Mouse (Mus musculus) CH12.LX (cell line): ENCODE results near the gene Sirt4. TPM values are rescaled to one million over a fixed set of nuclear protein-coding genes. Genes with fewer than 3 reads are reported as not detected.

Experiments
- DNase-seq: peaks from one replicate; pipeline ENCODE4 v3.0.0-alpha.2; 2013; ENCODE audit errors: extremely low read depth
- H3K27ac ChIP-seq: 2 replicates; pipeline ENCODE4 v1.5.1; 2012; ENCODE audit warnings: low read depth, mild to moderate bottlenecking, control low read depth, moderate library complexity; ENCODE audit not compliant: insufficient read depth
- H3K27me3 ChIP-seq: replicated peaks from 2 replicates; pipeline ENCODE3; 2012; ENCODE audit warnings: inconsistent platforms
- H3K36me3 ChIP-seq, 2 experiments: replicated peaks in 1 of 2; 2 replicates each; pipeline versions ENCODE3 to v1.6.1; 2012; ENCODE audit warnings: inconsistent platforms in 1 of 2, low read length in 1 of 2, mild to moderate bottlenecking in 1 of 2, mixed read lengths in 1 of 2, moderate library complexity in 1 of 2; ENCODE audit not compliant: control insufficient read depth in 1 of 2, insufficient read depth in 1 of 2
- H3K4me1 ChIP-seq, 2 experiments: 2 replicates each; pipeline ENCODE4 v1.6.1; 2012; ENCODE audit warnings: inconsistent platforms in 1 of 2, moderate library complexity in 1 of 2; ENCODE audit not compliant: insufficient read depth in 2 of 2, control insufficient read depth in 1 of 2
- H3K4me2 ChIP-seq: 2 replicates; pipeline ENCODE4 v1.6.1; 2012; ENCODE audit warnings: low read depth, mild to moderate bottlenecking, control low read depth; ENCODE audit not compliant: poor library complexity, insufficient read depth, severe bottlenecking
- H3K4me3 ChIP-seq, 3 experiments: fragments of 150-350 bp in 1 of 3; sonication (generic) in 1 of 3; replicated peaks in 1 of 3; 2 replicates each; pipeline versions ENCODE3 to v1.5.1; 2011 to 2012; ENCODE audit warnings: low read depth in 2 of 3, low read length in 2 of 3, mild to moderate bottlenecking in 2 of 3, moderate library complexity in 2 of 3, control low read depth in 1 of 3, improper control_type of control experiment in 1 of 3, inconsistent platforms in 1 of 3, mixed read lengths in 1 of 3; ENCODE audit not compliant: poor library complexity in 1 of 3
- H3K79me2 ChIP-seq: replicated peaks from 2 replicates; pipeline ENCODE4 v1.6.1; 2012; ENCODE audit warnings: mild to moderate bottlenecking, moderate library complexity; ENCODE audit not compliant: control insufficient read depth, poor library complexity, insufficient read depth, severe bottlenecking; ENCODE audit errors: extremely low read depth
- H3K9ac ChIP-seq: 2 replicates; pipeline ENCODE4 v1.6.1; 2012; ENCODE audit warnings: low read depth, mild to moderate bottlenecking, control low read depth, moderate library complexity; ENCODE audit not compliant: insufficient read depth
- H3K9me3 ChIP-seq: replicated peaks from 2 replicates; pipeline ENCODE3; 2012; ENCODE audit warnings: low read length, inconsistent platforms, mixed read lengths
- BHLHE40 ChIP-seq: IDR thresholded peaks from 2 replicates; pipeline ENCODE4 v1.6.1; 2011; ENCODE audit warnings: mild to moderate bottlenecking, low read depth, low read length, improper control_type of control experiment
- CHD1 ChIP-seq: IDR thresholded peaks from 2 replicates; pipeline ENCODE4 v1.6.1; 2012; ENCODE audit warnings: low read depth, low read length, improper control_type of control experiment, inconsistent platforms
- CHD2 ChIP-seq: IDR thresholded peaks from 2 replicates; pipeline ENCODE4 v1.6.1; 2011; ENCODE audit warnings: low read length, improper control_type of control experiment
- CTCF ChIP-seq, 2 experiments: IDR thresholded peaks in 1 of 2; conservative IDR thresholded peaks in 1 of 2; 2 replicates each; pipeline ENCODE4 v1.5.1; 2011 to 2012; ENCODE audit warnings: low read depth in 2 of 2, low read length in 2 of 2, improper control_type of control experiment in 1 of 2, inconsistent platforms in 1 of 2, mild to moderate bottlenecking in 1 of 2, moderate library complexity in 1 of 2
- EP300 ChIP-seq: IDR thresholded peaks from 2 replicates; pipeline ENCODE4 v1.6.1; 2011; ENCODE audit warnings: low read length, improper control_type of control experiment
- HCFC1 ChIP-seq: IDR thresholded peaks from 2 replicates; pipeline ENCODE4 v1.6.1; 2012; ENCODE audit warnings: low read depth, mild to moderate bottlenecking, inconsistent platforms, low read length, improper control_type of control experiment
- KAT2A ChIP-seq: IDR thresholded peaks from 2 replicates; pipeline ENCODE4 v1.6.1; 2012; ENCODE audit warnings: low read length, improper control_type of control experiment, inconsistent platforms; ENCODE audit not compliant: insufficient replicate concordance
- MAZ ChIP-seq: IDR thresholded peaks from 2 replicates; pipeline ENCODE4 v1.6.1; 2012; ENCODE audit warnings: low read depth, mild to moderate bottlenecking, inconsistent platforms, low read length, improper control_type of control experiment, moderate library complexity
- MYC ChIP-seq: IDR thresholded peaks from 2 replicates; pipeline ENCODE4 v1.6.1; 2011; ENCODE audit warnings: low read depth, mild to moderate bottlenecking, improper control_type of control experiment, low read length
- NELFE ChIP-seq: IDR thresholded peaks from 2 replicates; pipeline ENCODE4 v1.6.1; 2011; ENCODE audit warnings: low read depth, low read length, improper control_type of control experiment
- NRF1 ChIP-seq: IDR thresholded peaks from 2 replicates; pipeline ENCODE4 v1.6.1; 2014; ENCODE audit warnings: low read depth, mild to moderate bottlenecking, inconsistent platforms, low read length, improper control_type of control experiment, moderate library complexity
- POLR2A ChIP-seq: IDR thresholded peaks from 2 replicates; pipeline ENCODE4 v1.6.1; 2011; ENCODE audit warnings: low read depth, mild to moderate bottlenecking, improper control_type of control experiment, low read length
- POLR2AphosphoS2 ChIP-seq: IDR thresholded peaks from 2 replicates; pipeline ENCODE4 v1.6.1; 2011; ENCODE audit warnings: low read depth, low read length, improper control_type of control experiment
- RAD21 ChIP-seq: IDR thresholded peaks from 2 replicates; pipeline ENCODE4 v1.6.1; 2011; ENCODE audit warnings: low read depth, mild to moderate bottlenecking, low read length, improper control_type of control experiment, moderate library complexity
- SIN3A ChIP-seq: IDR thresholded peaks from 2 replicates; pipeline ENCODE4 v1.6.1; 2012; ENCODE audit warnings: low read length, improper control_type of control experiment, inconsistent platforms
- SMC3 ChIP-seq: IDR thresholded peaks from 2 replicates; pipeline ENCODE4 v1.6.1; 2011; ENCODE audit warnings: low read depth, low read length, improper control_type of control experiment
- TBP ChIP-seq: conservative IDR thresholded peaks from 2 replicates; pipeline ENCODE4 v1.6.1; 2011; ENCODE audit warnings: low read depth, low read length, improper control_type of control experiment
- UBTF ChIP-seq: IDR thresholded peaks from 2 replicates; pipeline ENCODE4 v1.6.1; 2012; ENCODE audit warnings: low read depth, mild to moderate bottlenecking, inconsistent platforms, low read length, improper control_type of control experiment, moderate library complexity
- ZC3H11A ChIP-seq: IDR thresholded peaks from 2 replicates; pipeline ENCODE4 v1.6.1; 2012; ENCODE audit warnings: low read depth, mild to moderate bottlenecking, inconsistent platforms, low read length, improper control_type of control experiment
- ZKSCAN1 ChIP-seq: IDR thresholded peaks from 2 replicates; pipeline ENCODE4 v1.6.1; 2012; ENCODE audit warnings: low read depth, inconsistent platforms, low read length, improper control_type of control experiment, borderline replicate concordance
- ZMIZ1 ChIP-seq: IDR thresholded peaks from 2 replicates; pipeline ENCODE4 v1.6.1; 2012; ENCODE audit warnings: low read depth, mild to moderate bottlenecking, inconsistent platforms, low read length, improper control_type of control experiment
- ZNF384 ChIP-seq: IDR thresholded peaks from 2 replicates; pipeline ENCODE4 v1.6.1; 2012; ENCODE audit warnings: low read depth, low read length, improper control_type of control experiment, inconsistent platforms
- dilution Hi-C: fragments of 300-500 bp; cut with MboI; formaldehyde crosslinking; loops from 2 replicates; pipeline ENCODE4 v1.14.3; 2020; ENCODE audit warnings: low sequenced_read_pairs; ENCODE audit not compliant: extremely low pct_unique_long_range_greater_than_20kb, extremely low pct_ligation_motif_present
- in situ Hi-C: fragments of 300-500 bp; cut with MboI; formaldehyde crosslinking; loops from 3 replicates; pipeline ENCODE4 v1.14.3; 2019; ENCODE audit warnings: low sequenced_read_pairs, low pct_ligation_motif_present, low pct_unique_long_range_greater_than_20kb, mixed read lengths
- polyA plus RNA-seq: library from polyadenylated mRNA; unstranded; fragments of >175 nt; gene quantifications from 2 replicates; pipeline ENCODE4 v1.2.1, GENCODE M21; 2012; ENCODE audit warnings: low read depth; ENCODE audit not compliant: insufficient read length
- total RNA-seq, 2 experiments: library from RNA; depleted of rRNA; stranded (reverse); fragments of 300-350 nt in 1 of 2; fragments of >200 nt in 1 of 2; gene quantifications; 2 replicates each; pipeline ENCODE4 v1.2.3; 2012 to 2014

The Sirt4 gene
- total and polyA plus RNA-seq, 3 experiments: 10.0 to 18.0 (median 13.3) TPM

DNA sequence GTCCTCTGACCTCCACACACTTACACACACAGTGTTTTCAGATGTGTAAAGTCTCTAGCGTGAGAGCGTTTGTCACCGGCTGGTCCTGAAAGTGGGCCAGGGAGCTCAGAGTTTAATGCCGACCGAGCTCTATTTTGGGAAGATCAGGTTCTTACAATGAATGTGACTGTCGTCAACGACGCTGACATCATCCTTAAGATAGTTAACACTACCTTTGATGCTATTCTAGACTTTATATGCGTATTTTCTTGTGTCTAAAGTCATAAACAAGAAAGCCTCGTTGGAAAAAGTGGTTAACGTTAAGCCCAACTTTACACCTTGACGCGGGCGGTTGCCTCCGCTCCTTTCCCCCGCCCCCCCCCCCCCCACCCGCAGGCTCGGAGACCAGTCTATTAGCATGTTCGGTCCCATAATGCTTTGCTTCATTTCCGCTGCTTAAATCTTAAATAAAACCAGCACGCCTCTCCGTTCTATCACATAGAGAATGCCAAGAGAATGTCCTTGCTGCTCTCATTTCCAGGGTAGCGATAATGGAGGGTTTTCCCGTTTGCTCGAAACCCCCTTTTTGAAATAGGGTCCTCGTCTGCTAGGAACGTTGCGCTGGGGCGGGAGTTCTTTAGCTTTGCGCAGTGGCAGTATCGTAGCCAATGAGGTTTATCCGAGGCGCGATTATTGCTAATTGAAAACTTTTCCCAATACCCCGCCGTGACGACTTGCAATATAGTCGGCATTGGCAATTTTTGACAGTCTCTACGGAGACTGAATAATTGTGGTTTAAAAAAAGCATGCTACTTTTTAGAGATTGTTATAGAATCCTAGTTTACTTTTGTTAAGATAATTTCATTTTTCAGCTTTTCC, 4.5 kb upstream of the Sirt4 start (continued):
- TF ChIP-seq ZC3H11A: no peak; the same call in 1 of the 2 replicates
- TF ChIP-seq POLR2A: peak; percentile 95
- peak; percentile 99; the same call in 1 of the 2 replicates for TF ChIP-seq POLR2AphosphoS2
- TF ChIP-seq ZMIZ1: peak; percentile 100
- no peak for TF ChIP-seq MYC
- TF ChIP-seq CHD2: peak; percentile 58; the same call in 1 of the 2 replicates
- TF ChIP-seq BHLHE40: peak; percentile 56; the same call in 1 of the 2 replicates
- TF ChIP-seq NRF1: peak; percentile 49; the same call in 1 of the 2 replicates

DNA sequence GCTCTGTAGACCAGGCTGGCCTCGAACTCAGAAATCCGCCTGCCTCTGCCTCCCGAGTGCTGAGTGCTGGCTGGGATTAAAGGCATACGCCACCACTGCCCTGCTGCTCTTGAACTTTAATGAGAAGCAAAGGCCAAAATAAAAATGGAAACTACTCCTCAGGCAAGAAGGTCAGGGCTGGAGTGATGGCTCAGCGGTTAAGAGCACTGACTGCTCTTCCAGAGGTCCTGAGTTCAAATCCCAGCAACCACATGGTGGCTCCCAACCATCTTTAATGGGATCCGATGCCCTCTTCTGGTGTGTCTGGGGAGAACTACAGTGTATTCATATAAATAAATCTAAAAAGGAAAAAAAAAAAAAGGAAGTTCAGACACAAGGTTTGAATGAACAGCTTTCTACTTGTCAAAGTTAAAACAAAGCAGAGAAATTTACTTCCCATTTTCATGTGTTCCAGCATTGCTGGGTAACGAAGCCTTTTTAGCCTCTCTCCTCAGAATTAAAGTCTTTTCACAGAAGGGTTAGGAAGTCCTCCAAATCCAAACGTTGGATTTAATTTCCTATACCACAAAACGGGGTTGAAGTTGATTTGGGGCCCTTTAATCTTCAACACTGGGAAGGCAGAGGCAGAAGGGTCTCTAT, 3.5 kb upstream of the Sirt4 start:
- H3K4me1 ChIP-seq: peaks cover 2 to 38% of the 10 kb centered on the region in 2 experiments; a peak in 3 of 4 replicates
- peak in 1 of 2 experiments; percentile 22; a peak in 1 of 4 replicates for TF ChIP-seq CTCF (conservative IDR thresholded peaks at IDR 0.05 in 1 of 2, IDR thresholded peaks at IDR 0.05 in 1 of 2; ENCODE audit: low read depth in 2 of 2, low read length in 2 of 2)
- no peak for TF ChIP-seq KAT2A
- TF ChIP-seq UBTF: no peak
- TF ChIP-seq SIN3A: 0 out of 2 replicates have a peak, but pooled peaks have one; percentile 12
- TF ChIP-seq CHD1: no peak
- no peak for TF ChIP-seq ZMIZ1
- peak; percentile 66; the same call in 1 of the 2 replicates for TF ChIP-seq ZNF384
- H3K4me3 ChIP-seq: no peak overlapping the region
- no peaks in the 10 kb centered on the region for H3K27me3 ChIP-seq
- H3K9ac ChIP-seq: peak overlapping the region; percentile 49; the same call in 1 of the 2 replicates
- no peaks in the 10 kb centered on the region for H3K36me3 ChIP-seq
- no peaks in the 10 kb centered on the region for H3K79me2 ChIP-seq
- in situ Hi-C loops: no loop called here
- dilution Hi-C loops: no loop called here
- H3K27ac ChIP-seq: no peak overlapping the region
- no peaks in the 10 kb centered on the region for H3K9me3 ChIP-seq
- peak overlapping the region; percentile 90; the same call in 1 of the 2 replicates for H3K4me2 ChIP-seq
- DNase-seq: no peak

DNA sequence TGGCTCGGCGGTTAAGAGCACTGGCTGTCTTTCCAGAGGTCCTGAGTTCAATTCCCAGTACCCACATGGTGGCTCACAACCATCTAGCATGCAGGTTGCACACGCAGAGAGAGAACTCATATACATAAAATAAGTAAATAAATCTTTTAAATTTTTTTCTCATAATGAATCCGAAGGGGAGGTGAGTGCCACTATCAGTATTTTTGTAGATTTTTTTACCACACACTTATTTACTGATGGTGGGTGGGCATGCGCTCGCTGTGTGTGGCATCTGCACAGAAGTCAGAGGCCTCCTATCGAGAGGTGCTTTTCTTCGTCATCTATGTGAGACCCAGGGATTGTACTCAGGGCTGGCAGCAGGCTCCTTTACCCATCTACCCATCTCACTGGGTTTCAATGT, 2.8 kb upstream of the Sirt4 start:
- Histone ChIP-seq H3K9me3 (no peaks in the 10 kb centered on the region), H3K79me2 (no peaks in the 10 kb centered on the region), H3K27me3 (no peaks in the 10 kb centered on the region), H3K27ac (no peak overlapping the region), H3K4me1 (peaks cover 0 to 40% of the 10 kb centered on the region in 2 experiments; a peak in 3 of 4 replicates), H3K4me3 (no peak overlapping the region), H3K4me2 (no peak overlapping the region), H3K9ac (no peak overlapping the region), H3K36me3 (peaks cover 4 to 5% of the 10 kb centered on the region in 2 experiments)
- TF ChIP-seq NELFE (no peak), TBP (no peak), NRF1 (no peak), EP300 (no peak), SMC3 (no peak), BHLHE40 (no peak), ZC3H11A (no peak), RAD21 (no peak), ZMIZ1 (no peak), CHD2 (no peak), MAZ (no peak), HCFC1 (no peak), ZKSCAN1 (no peak)
- dilution Hi-C loops: no loop called here
- in situ Hi-C loops: no loop called here
- DNase-seq: no peak
